Mouse (Mus musculus) kidney, adult 2 months (tissue): ENCODE data around the gene Serinc3. TPM values are rescaled to one million over a fixed set of nuclear protein-coding genes. Genes with fewer than 3 reads are reported as not detected.

ENCODE experiments used
- DNase-seq: peaks from one replicate; pipeline ENCODE4 v3.0.0; 2021
- H3K27ac ChIP-seq: fragments of 200-500 bp; 2 replicates; pipeline ENCODE4 v1.5.1; 2012; ENCODE audit warnings: low read depth, low read length, control low read depth, inconsistent platforms; ENCODE audit not compliant: insufficient read depth
- H3K27me3 ChIP-seq: fragments of 200-500 bp; replicated peaks from 2 replicates; pipeline ENCODE4 v1.6.1; 2012; ENCODE audit warnings: mild to moderate bottlenecking, moderate library complexity, low read length, inconsistent platforms; ENCODE audit not compliant: control insufficient read depth, insufficient read depth
- H3K36me3 ChIP-seq: fragments of 200-500 bp; 2 replicates; pipeline ENCODE4 v1.6.1; 2012; ENCODE audit warnings: mild to moderate bottlenecking, moderate library complexity, low read length, inconsistent platforms; ENCODE audit not compliant: control insufficient read depth, insufficient read depth
- H3K4me1 ChIP-seq: fragments of 200-500 bp; 2 replicates; pipeline ENCODE4 v1.6.1; 2011; ENCODE audit warnings: low read length; ENCODE audit not compliant: control insufficient read depth, insufficient read depth
- H3K4me3 ChIP-seq: fragments of 200-500 bp; 2 replicates; pipeline ENCODE4 v1.5.1; 2011; ENCODE audit warnings: mild to moderate bottlenecking, low read depth, low read length, control low read depth; ENCODE audit not compliant: insufficient read depth
- CTCF ChIP-seq: fragments of 200-500 bp; conservative IDR thresholded peaks from 2 replicates; pipeline ENCODE4 v1.5.1; 2011; ENCODE audit warnings: low read depth, mild to moderate bottlenecking, control low read depth, low read length, moderate library complexity, mixed read lengths; ENCODE audit not compliant: insufficient read depth, insufficient read length
- POLR2A ChIP-seq: fragments of 200-500 bp; IDR thresholded peaks from one replicate; pipeline ENCODE4 v1.6.1; 2011; ENCODE audit warnings: low read depth, low read length, control low read depth
- WGBS: fragments of 180-500 bp; shearing (Covaris S2); methylation state at CpG from one replicate; pipeline ENCODE4 v1.1.7; 2018; 5-methylcytosine and 5-hydroxymethylcytosine counted together
- polyA plus RNA-seq: library from polyadenylated mRNA; depleted of rRNA; stranded (reverse); fragments of >200 nt; gene quantifications from 2 replicates; pipeline ENCODE4 v1.2.3, GENCODE M21; 2012; rRNA removed

Gene Serinc3
- polyA plus RNA-seq: 340 and 357 TPM in 2 replicates

- Histone ChIP-seq H3K4me3 (peak within 1 kb of the TSS; percentile 72), H3K36me3 (no peaks in the 10 kb centered on the region; the same call in 1 of the 2 replicates), H3K27me3 (no peaks in the 10 kb centered on the region), H3K27ac (peak within 1 kb of the TSS; percentile 97), H3K4me1 (peaks cover 7% of the 10 kb centered on the region; the same call in 1 of the 2 replicates)
- WGBS: under 1% methylated on average over 74 of the region's 74 CpGs
- TF ChIP-seq POLR2A (peak; percentile 93), CTCF (peak; percentile 59)
- DNase-seq: peak; percentile 99
Observed at GRCm38 (mm10) chr2:163644575-163645385, at the start of gene Serinc3. Gene Serinc3 (minus strand): TSS chr2:163645131.

- no peaks in the 10 kb centered on the region for H3K36me3 ChIP-seq
- H3K4me3 ChIP-seq: peak overlapping the region; percentile 2; the same call in 1 of the 2 replicates
- no peaks in the 10 kb centered on the region for H3K27me3 ChIP-seq
- WGBS: 31% methylated on average over 9 of the region's 9 CpGs
- DNase-seq: peak; percentile 81
- TF ChIP-seq POLR2A: no peak
- no peak for TF ChIP-seq CTCF
- H3K27ac ChIP-seq: peak overlapping the region; percentile 76
- peaks cover 28% of the 10 kb centered on the region; the same call in 1 of the 2 replicates for H3K4me1 ChIP-seq
Observed at GRCm38 (mm10) chr2:163693716-163694314, 48.9 kb upstream of the Serinc3 start.

- peaks cover 22% of the 10 kb centered on the region; the same call in 1 of the 2 replicates for H3K4me1 ChIP-seq
- H3K27me3 ChIP-seq: no peaks in the 10 kb centered on the region
- peak; percentile 51 for DNase-seq
- H3K27ac ChIP-seq: peak overlapping the region; percentile 76
- no peak overlapping the region for H3K4me3 ChIP-seq
- TF ChIP-seq CTCF: no peak
- no peak for TF ChIP-seq POLR2A
- 45% methylated on average over 3 of the region's 3 CpGs for WGBS
- no peaks in the 10 kb centered on the region for H3K36me3 ChIP-seq
Observed at GRCm38 (mm10) chr2:163692873-163693612, 48.1 kb upstream of the Serinc3 start.

- H3K27ac ChIP-seq: peak overlapping the region; percentile 89
- H3K27me3 ChIP-seq: no peaks in the 10 kb centered on the region
- WGBS: 77% methylated on average over 6 of the region's 6 CpGs
- peak; percentile 43 for DNase-seq
- TF ChIP-seq CTCF: no peak
- TF ChIP-seq POLR2A: no peak
- H3K36me3 ChIP-seq: no peaks in the 10 kb centered on the region
- peaks cover 19% of the 10 kb centered on the region; the same call in 1 of the 2 replicates for H3K4me1 ChIP-seq
- no peak overlapping the region for H3K4me3 ChIP-seq
Observed at GRCm38 (mm10) chr2:163691846-163692605, 47.1 kb upstream of the Serinc3 start.

GRCm38 (mm10) chr2:163690409-163691304 lies 45.7 kb upstream of the Serinc3 start:
- Histone ChIP-seq H3K27ac (no peak overlapping the region), H3K4me1 (peaks cover 24% of the 10 kb centered on the region; the same call in 1 of the 2 replicates), H3K36me3 (no peaks in the 10 kb centered on the region), H3K27me3 (no peaks in the 10 kb centered on the region), H3K4me3 (no peak overlapping the region)
- TF ChIP-seq POLR2A (no peak), CTCF (no peak)
- WGBS: 83% methylated on average over 8 of the region's 8 CpGs
- DNase-seq: no peak
